Mouse (Mus musculus) ES-E14 (cell line): ENCODE results near the gene Mtap. TPM values are rescaled to one million over a fixed set of nuclear protein-coding genes. Genes with fewer than 3 reads are reported as not detected.

Experiments used
- DNase-seq: peaks from one replicate; pipeline ENCODE4 v3.0.0-alpha.2; 2013; ENCODE audit warnings: low read depth, low spot score
- H3K27ac ChIP-seq: 2 replicates; pipeline ENCODE4 v1.5.1; 2012; ENCODE audit warnings: low read depth, mild to moderate bottlenecking, low read length, moderate library complexity, mixed read lengths; ENCODE audit not compliant: poor library complexity, insufficient read depth, severe bottlenecking
- H3K36me3 ChIP-seq: 2 replicates; pipeline ENCODE4 v1.6.1; 2012; ENCODE audit warnings: mild to moderate bottlenecking, low read length, moderate library complexity, mixed read lengths; ENCODE audit not compliant: control insufficient read depth, poor library complexity, insufficient read depth, severe bottlenecking
- H3K4me1 ChIP-seq, 2 experiments: fragments of 150-350 bp in 1 of 2; sonication (generic) in 1 of 2; 2 replicates each; pipeline ENCODE4 v1.6.1; 2012; ENCODE audit warnings: low read length in 2 of 2, mild to moderate bottlenecking in 1 of 2, mixed read lengths in 1 of 2; ENCODE audit not compliant: control insufficient read depth in 2 of 2, insufficient read depth in 2 of 2, poor library complexity in 1 of 2
- H3K4me3 ChIP-seq, 2 experiments: fragments of 150-350 bp in 1 of 2; sonication (generic) in 1 of 2; 2 replicates each; pipeline ENCODE4 v1.5.1; 2012; ENCODE audit warnings: low read length in 2 of 2, low read depth in 1 of 2, mild to moderate bottlenecking in 1 of 2, mixed read lengths in 1 of 2; ENCODE audit not compliant: insufficient read depth in 1 of 2, poor library complexity in 1 of 2, severe bottlenecking in 1 of 2
- H3K9ac ChIP-seq: 2 replicates; pipeline ENCODE4 v1.6.1; 2012; ENCODE audit warnings: low read depth, mild to moderate bottlenecking, low read length, mixed read lengths; ENCODE audit not compliant: poor library complexity, insufficient read depth, severe bottlenecking
- H3K9me3 ChIP-seq: fragments of 150-350 bp; sonication (generic); 2 replicates; pipeline ENCODE4 v1.6.1; 2012; ENCODE audit warnings: low read depth, mild to moderate bottlenecking, low read length; ENCODE audit not compliant: control insufficient read depth, insufficient read depth
- CHD2 ChIP-seq: IDR thresholded peaks from 2 replicates; pipeline ENCODE4 v1.6.1; 2014; ENCODE audit warnings: mild to moderate bottlenecking, low read depth, low read length, inconsistent platforms
- HCFC1 ChIP-seq: IDR thresholded peaks from 2 replicates; pipeline ENCODE4 v1.6.1; 2012; ENCODE audit warnings: low read length, inconsistent platforms, borderline replicate concordance; ENCODE audit not compliant: insufficient read depth
- MAFK ChIP-seq: IDR thresholded peaks from 2 replicates; pipeline ENCODE4 v1.6.1; 2014; ENCODE audit warnings: mild to moderate bottlenecking, low read depth, low read length, inconsistent platforms; ENCODE audit not compliant: insufficient read depth
- ZC3H11A ChIP-seq: IDR thresholded peaks from 2 replicates; pipeline ENCODE4 v1.6.1; 2012; ENCODE audit warnings: low read depth, mild to moderate bottlenecking, inconsistent platforms, low read length, borderline replicate concordance
- ZNF384 ChIP-seq: IDR thresholded peaks from 2 replicates; pipeline ENCODE4 v1.6.1; 2012; ENCODE audit warnings: low read depth, low read length, inconsistent platforms
- in situ Hi-C, 2 experiments: fragments of 600-800 bp; cut with MboI; formaldehyde crosslinking; loops; one replicate each; pipeline ENCODE4 v1.15.1; 2025; ENCODE audit warnings: low sequenced_read_pairs in 2 of 2, inconsistent platforms in 1 of 2; ENCODE audit not compliant: unreplicated experiment in 2 of 2
- total RNA-seq: library from RNA; depleted of rRNA; stranded (reverse); fragments of 300-350 nt; gene quantifications from 2 replicates; pipeline ENCODE4 v1.2.3, GENCODE M21; 2012

The Mtap gene
- total RNA-seq, 1 experiment, result 59.3 TPM

DNA sequence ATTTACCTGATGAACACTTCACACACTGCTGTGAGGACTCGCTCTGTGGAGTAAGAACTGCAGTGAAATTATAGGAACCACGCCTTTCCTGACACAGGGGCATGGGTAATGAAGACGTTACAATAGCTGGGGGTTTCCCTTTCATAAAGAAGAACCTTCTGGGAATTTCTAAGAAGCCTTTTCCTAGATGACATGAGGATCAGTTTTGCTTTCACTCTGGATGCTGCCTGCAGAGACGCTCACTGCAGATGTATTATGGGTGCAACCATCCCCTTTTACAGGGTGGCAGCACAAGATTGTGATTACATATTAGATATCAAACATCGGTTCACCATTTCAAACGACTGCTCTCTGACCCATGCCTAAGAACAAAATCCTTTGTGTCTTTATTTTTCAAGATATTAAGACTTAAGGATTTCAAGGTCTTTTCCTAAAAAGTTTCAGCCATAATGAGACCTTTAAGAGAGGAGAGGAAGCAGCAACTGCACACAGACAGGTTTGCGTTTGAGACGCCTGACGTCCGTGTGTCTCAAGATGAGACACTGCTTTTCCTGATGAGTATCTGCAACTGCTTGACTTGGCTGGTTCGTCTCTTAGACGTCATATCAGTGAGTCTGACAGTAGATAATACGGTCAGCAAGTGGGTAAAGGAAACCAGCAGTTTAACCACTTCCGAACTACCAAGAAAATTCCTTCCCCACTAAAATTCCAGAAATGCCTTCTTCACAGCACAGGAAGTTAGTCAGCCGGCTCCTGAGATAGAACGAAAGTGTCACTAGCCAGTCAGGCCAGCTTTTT is 13.3 kb upstream of the Mtap start:
- no peak for DNase-seq
- Histone ChIP-seq H3K27ac (no peak overlapping the region), H3K9me3 (no peaks in the 10 kb centered on the region), H3K36me3 (no peaks in the 10 kb centered on the region), H3K4me3 (no peak overlapping the region), H3K9ac (no peak overlapping the region), H3K4me1 (no peaks in the 10 kb centered on the region)
- no peak for TF ChIP-seq HCFC1
- TF ChIP-seq ZC3H11A, result no peak
- no peak for TF ChIP-seq MAFK
- TF ChIP-seq ZNF384, result no peak
- no peak for TF ChIP-seq CHD2
- in situ Hi-C loops, result no loop called here

DNA sequence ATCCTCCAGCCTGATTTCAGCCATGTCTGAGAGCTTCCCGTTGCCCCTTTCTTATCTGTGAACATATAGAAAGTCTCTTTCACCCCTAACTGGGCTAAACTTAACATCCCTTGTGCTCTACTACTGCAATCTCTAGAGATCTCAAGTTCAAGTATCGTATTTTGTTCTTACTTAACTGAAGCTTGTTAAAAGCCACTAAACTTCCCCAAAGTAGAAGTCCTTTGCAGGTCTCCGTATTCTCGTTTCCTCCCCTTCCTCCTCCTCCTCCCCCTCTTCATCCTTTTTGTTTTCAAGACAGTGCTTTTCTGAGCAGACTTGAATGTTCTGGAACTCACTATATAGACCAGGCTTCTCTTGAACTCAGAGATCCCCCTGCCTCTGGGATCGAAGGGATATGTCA is 9.2 kb upstream of the Mtap start:
- in situ Hi-C loops, result loop anchor here in 1 of 2 experiments (5.0 to 25.0 kb wide), 2 partner anchors 255 to 385 kb away; no protein-coding TSS in a partner anchor
- no peak for TF ChIP-seq MAFK
- TF ChIP-seq ZC3H11A, result no peak
- no peak for TF ChIP-seq CHD2
- no peak for TF ChIP-seq HCFC1
- no peak for TF ChIP-seq ZNF384
- H3K27ac ChIP-seq, result no peak overlapping the region

DNA sequence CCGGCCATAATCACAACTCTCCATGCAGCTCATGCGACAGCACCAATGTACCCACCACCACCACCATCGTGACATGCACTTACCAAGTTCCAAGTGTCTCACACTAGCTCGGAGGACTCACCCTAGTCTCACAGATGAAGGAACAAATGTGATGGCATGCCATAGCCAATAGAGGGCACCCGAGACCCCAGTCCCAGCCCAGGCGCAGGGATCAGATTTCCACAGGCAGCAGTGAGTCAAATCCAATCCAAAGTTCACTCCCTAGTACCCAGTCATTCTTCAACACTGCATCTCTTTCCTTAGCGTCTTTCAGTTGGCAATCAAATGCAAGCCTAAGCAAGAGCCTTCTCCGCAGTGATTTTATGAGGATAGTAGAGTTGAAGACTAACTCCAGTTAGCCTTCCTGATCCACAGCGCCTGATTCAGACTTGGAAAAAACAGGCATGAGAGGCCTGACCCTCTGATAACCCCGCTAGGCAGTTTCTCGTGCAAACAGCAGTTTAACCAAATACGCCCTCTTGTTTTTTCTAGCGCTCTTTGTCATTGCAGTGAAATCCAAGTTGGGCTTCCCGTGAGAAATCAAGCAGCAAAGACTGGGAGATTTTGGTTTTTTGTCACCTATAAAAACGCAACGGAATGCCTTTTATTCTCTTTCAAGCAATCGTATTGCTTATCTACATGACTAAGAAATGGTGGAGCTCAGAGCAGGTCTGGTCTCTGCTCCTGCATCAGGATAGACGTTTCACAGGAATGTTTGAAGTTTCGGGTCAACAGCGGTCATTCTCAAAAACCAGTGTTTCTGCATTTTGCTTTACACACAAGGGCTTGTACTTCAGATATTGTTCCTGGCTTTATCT is 8.6 kb upstream of the Mtap start:
- in situ Hi-C loops, result loop anchor here in 1 of 2 experiments (5.0 to 25.0 kb wide), 2 partner anchors 256 to 384 kb away; no protein-coding TSS in a partner anchor
- Histone ChIP-seq H3K36me3 (no peaks in the 10 kb centered on the region), H3K27ac (no peak overlapping the region), H3K4me1 (no peaks in the 10 kb centered on the region), H3K4me3 (peak overlapping the region in 1 of 2 experiments; percentile 23; a peak in 1 of 4 replicates), H3K9ac (0 out of 2 replicates have a peak overlapping the region, but pooled peaks have one; percentile 1), H3K9me3 (no peaks in the 10 kb centered on the region)
- peak; percentile 75 for DNase-seq
- TF ChIP-seq ZC3H11A (peak; percentile 12; the same call in 1 of the 2 replicates), MAFK (no peak)

More for the DNA sequence above, 9.2 kb upstream of the Mtap start:
- peak overlapping the region in 1 of 2 experiments; percentile 23; a peak in 1 of 4 replicates for H3K4me3 ChIP-seq
- H3K36me3 ChIP-seq, result no peaks in the 10 kb centered on the region
- H3K9ac ChIP-seq, result no peak overlapping the region
- no peaks in the 10 kb centered on the region for H3K9me3 ChIP-seq
- H3K4me1 ChIP-seq, result no peaks in the 10 kb centered on the region
- DNase-seq, result no peak

DNA sequence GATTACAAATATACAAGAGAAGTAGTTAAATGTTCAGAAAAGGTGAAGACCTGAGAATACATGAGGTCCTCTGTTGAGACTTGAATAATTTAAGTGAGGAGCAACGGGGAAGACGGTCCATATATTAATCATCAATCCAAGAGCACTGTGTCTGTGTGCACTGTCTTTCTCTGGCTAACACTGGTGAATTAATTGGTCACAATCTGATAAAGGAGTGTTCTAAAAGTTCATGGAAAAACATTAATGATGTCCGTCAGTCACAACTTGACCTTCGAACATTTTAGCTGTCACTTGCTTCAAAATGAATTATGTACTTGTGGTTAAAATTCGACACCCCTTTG is 8.0 kb upstream of the Mtap start:
- in situ Hi-C loops, result loop anchor here in 1 of 2 experiments (5.0 to 25.0 kb wide), 2 partner anchors 257 to 383 kb away; no protein-coding TSS in a partner anchor
- Histone ChIP-seq H3K4me1 (no peaks in the 10 kb centered on the region), H3K4me3 (no peak overlapping the region), H3K9me3 (no peaks in the 10 kb centered on the region), H3K36me3 (no peaks in the 10 kb centered on the region), H3K27ac (no peak overlapping the region), H3K9ac (no peak overlapping the region)
- DNase-seq, result no peak
- TF ChIP-seq MAFK (no peak), HCFC1 (no peak), ZC3H11A (no peak), CHD2 (no peak), ZNF384 (no peak)
